Mouse (Mus musculus): Measurements from ENCODE around the gene Nav2. TPM values are rescaled to one million over a fixed set of nuclear protein-coding genes. Genes with fewer than 3 reads are reported as not detected.
A peak's percentile ranks its signal among the peaks of the same experiment; 100 is the strongest.

Gene Nav2
- total RNA-seq, 2 experiments from 2014 or later = 60.0 to 64.1 TPM

DNA sequence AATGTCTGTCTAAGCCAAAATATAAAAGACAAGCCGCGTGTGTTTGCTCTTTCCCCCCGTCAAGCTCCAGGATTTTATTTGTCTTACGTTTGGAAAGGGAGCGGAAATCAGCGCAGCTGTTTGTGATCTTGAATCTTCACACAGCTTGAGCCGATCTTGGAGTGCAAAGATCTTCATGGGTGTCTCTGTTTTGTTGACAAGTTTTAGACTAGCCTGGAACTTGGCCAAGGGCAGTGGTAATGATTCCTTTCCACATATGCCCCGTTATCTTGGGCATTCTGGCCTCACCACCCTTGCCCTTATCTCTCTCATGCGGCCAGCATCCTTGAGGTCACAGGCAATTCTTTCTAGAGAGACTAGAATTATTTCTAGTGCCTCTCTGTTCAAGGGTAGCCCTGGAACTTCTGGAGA is 326.8 kb downstream of the Nav2 start:
- DNase-seq = no peak
- intact Hi-C loops (cut with DNase I) = no loop called here

DNA sequence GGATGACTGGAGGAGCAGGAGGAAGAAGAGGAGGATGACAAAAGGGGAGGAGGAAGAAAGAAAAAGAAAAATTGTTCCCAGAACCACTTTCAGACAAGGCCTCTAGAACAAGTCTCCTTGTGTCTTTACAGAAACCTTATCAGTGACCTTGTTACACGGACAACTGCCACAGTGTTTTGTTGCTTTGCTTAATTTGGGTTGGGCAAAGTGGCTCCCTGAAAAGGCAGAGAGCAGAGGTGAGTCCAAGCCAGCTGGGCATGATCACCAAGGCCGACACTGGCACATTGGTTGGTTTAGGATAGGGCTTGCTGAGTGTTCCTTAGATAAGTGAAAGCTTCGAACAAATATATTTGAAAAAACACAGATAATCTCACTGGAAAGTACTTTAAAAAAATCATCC is 327.3 kb downstream of the Nav2 start:
- no peak for DNase-seq
- intact Hi-C loops (cut with DNase I) = no loop called here

DNA sequence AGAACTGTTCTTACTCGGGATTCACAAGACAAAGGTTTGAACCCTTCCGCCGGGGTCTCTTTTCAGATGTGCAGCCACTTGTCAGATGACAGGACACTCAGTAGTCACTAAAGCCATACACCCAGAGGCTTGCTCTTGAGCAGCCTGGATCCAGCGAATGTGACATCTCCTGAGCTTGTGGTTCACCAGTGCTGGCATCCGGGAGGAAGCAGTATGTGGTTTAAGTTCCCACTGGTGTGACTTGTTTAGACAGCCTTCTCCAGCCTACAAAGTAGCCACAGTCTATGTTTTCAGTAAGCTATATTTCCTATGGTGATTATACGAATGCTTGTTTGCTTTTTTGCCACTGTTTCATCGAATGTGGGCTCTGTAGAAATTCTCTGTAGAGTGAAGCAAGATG is 331.9 kb downstream of the Nav2 start:
- intact Hi-C loops (cut with DNase I) = no loop called here
- DNase-seq = no peak

DNA sequence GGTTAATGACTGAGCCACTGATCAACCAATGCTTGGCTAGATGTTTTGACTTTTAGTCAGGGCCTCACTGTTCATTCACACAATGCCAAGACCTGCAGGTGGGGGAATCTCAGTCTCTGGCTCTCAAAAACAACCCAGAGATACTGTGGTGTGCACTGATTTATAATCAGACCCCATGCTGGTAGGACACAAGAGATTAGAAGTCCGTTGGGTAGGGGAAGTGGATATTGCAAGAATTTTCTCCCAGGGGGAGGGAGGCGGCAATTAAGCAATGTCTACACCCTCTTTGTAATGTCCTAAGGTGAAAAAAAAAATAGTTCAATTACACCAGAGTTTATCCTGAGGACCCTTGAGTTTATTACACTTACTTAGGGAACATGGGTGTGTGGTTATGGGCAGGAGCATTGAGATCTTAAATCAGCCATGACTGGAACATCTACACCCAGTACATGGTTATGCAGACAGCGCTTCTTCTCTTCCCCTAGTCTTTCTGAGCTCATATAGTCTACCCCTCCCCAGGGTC is 332.8 kb downstream of the Nav2 start:
- intact Hi-C loops (cut with DNase I) = no loop called here
- DNase-seq = no peak

DNA sequence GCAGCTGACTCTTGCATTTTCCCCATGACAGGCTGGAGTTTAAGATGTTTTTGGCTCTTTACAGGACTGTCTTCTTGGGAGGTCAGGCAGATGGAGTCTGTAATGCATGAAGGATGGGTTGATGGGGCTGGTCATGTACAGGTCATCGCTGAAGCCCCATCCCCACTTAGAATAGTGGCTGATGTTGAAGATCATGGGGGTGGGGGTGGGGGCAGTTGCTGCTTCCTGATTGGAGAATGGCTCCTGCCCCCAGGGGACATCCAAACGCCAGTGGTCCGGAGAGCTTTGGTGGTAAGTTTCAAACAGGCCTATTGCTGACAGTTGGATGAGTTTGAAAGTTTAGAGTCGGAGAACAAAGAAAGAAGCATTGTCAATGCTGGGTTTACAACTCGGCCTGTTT is 333.7 kb downstream of the Nav2 start:
- no peak for DNase-seq
- intact Hi-C loops (cut with DNase I) = no loop called here

DNA sequence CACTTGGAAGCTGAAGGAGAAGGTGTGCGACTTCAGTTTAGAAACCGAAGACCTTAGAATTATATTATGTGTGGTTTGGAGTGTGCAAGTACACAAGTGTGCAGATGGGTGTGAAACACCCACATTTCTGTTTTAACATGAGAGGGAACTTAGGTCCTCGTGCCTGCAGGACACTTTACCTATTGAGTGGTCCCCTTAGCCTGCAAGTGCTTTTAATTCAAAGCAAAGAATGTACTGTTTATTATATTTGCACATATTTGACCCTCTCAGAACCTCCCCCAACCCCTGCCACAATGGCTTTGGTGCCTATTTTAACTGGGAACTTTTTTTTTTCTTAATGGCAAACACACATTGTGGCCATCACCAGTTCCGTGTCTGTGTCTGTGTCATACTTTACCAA is 334.6 kb downstream of the Nav2 start:
- no peak for DNase-seq
- intact Hi-C loops (cut with DNase I) = no loop called here

DNA sequence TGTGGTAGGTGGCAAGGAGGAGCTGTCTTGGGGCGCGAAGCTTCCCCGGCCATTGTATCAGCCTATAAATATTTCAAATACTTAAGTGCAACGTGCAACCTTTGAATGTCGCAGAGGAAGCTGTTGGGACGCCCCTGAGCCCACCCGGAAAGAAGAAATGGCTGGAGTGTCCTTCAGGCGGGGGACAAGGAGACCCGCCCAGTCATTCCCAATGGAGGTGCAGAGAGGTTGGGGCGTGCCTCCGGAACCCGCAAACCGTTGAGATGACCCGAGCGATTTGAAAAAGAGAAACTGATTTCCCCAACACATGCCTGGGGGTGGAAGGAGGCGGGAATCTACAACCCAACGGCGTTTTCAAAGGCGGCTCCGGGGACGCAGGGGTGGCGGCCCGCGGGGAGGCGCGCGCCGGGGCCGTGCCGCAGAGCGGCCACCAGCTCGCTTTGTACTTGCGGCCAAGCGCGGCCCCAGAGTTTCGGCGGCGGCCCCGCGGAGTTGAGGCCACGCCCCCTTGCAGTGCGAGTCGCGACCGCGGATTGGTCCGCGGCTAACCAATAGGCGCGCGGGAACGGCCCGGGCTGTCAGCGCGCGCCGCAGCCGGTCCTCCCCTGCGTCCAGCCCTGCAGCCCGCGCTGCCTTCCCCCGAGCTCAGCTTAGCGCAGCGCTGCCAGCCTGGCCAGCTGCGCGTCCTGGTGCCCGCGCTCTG is 337.2 kb downstream of the Nav2 start:
- DNase-seq = peak; percentile 96
- intact Hi-C loops (cut with DNase I) = loop anchor here (2.0 to 5.0 kb wide), 3 partner anchors 39 to 98 kb away; no protein-coding TSS in a partner anchor

DNA sequence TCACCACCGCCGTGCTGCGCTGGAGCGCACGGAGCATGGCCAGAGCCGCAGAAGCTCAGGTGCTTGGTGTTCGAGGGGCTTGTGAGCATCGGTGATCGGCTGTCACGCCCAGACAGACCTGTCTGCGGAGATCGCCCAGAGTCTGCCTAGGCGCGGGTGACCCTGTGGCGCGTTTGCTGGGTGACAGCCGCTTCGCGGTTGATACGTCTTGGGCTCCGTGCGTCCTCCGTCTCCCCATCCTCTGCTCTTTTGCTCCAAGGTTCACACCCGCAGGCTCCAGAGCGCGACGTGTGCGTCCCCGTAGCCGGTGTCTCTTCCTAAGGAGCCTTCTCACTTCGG is 337.7 kb downstream of the Nav2 start:
- intact Hi-C loops (cut with DNase I) = loop anchor here (2.0 to 5.0 kb wide), 3 partner anchors 39 to 99 kb away; no protein-coding TSS in a partner anchor
- no peak for DNase-seq

DNA sequence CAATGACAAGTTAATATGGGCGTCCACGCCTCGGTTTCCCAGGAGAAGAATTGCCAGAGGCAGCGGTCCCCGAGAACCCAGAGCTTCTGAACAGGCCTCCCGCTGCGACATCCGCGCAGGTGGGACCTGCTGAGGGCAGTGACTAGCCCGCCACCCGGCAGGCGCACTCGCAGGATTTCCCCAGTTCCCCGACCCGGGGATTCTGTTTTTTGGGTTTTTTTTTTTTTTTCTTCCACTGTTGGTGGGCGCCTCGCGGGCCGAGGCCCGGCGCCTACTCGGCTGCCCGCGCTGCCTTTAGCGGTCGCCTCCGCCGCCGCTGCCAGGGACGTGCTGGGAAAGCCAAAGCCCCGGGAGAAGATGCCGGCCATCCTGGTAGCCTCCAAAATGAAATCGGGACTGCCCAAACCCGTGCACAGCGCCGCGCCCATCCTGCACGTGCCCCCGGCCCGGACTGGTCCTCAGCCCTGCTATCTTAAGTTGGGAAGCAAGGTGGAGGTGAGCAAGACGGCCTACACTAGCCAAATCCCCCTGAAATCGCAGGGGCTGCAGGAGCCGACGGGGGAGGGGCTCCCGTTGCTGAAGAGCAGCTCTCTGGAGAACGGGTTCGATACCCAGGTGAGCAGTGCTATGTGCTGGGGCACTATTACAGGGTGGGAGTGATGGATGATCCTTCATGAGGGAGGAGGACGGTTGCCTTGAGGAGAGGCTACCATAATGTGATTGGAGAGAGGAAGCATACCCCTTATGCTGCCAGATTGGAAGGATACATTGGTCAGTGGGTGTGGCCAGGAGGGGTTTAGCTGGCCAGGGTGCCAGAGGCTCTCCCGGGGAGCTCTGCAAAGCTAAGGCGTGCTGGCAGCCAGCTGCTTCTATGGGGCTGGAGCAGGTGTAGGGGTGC is 338.3 kb downstream of the Nav2 start:
- intact Hi-C loops (cut with DNase I) = loop anchor here (2.0 to 5.0 kb wide), 3 partner anchors 40 to 100 kb away; no protein-coding TSS in a partner anchor
- DNase-seq = no peak

DNA sequence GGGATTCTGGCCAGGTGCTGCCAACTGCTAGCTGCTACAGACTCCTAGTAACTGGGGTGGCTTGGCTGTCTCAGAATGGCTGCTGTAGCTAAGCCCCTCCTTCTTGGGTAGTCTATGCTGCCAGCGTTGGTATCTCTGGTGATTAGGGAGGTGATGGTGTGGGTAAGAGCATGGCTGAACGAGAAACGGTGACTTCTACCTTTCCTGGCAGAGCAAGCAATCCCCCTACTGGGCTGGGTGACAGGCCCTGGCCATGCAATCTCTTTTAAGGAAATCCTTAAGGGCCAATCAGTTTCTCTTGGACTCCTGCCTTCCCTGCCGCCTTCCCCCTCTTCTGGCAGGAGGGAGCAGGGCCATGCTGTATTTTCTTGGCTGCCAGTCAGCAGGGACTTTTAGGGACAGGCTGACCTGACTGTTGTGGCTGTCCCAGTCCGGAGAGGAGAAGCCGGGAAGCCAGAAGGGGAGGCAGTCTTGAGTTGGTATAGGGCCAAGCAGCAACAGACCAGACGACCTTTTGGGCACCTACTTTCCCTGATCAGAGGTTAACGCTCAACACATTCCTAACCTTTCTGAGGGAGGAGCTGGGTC is 339.3 kb downstream of the Nav2 start:
- intact Hi-C loops (cut with DNase I) = loop anchor here (2.0 to 5.0 kb wide), 4 partner anchors 21 to 101 kb away; no protein-coding TSS in a partner anchor
- DNase-seq = peak; percentile 71 to 84

DNA sequence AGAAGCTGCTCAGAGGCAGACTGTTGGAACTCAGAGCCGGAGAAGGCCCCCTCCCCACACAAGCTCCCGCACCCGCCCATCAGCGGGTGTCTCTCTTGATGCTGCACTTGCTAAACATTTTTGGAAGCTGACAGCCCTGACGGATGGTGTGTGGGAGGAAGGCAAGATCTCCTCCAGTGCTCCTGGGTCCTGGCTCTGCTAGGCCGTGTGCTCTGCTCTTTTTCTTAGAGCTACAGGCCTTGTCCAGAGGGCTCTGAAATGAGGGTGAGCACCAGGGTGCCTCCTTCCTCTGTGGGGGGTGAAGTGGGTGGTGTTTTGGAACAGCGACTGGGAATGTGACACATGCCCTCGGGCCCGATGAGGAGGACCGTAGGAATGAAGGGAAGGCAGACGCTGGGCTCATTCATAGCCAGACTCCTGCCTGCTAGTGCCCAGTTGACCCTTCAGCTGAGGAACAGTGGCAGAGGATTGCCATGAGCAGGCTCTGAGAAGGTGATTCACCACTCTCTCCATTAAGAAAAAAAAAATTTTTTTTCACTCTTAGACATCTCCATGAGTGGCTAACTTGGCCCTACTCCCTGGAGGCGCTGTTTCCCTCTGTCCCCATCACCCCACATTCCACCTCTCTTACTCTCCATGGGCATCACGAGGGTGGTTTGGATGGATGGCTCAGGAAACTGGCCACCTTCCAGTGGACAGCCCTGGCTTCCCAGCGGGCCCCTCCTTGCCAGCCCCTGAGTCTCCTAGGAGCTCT is 340.0 kb downstream of the Nav2 start:
- DNase-seq = peak; percentile 39 to 66
- intact Hi-C loops (cut with DNase I) = loop anchor here (2.0 to 5.0 kb wide), 3 partner anchors 20 to 101 kb away; no protein-coding TSS in a partner anchor

DNA sequence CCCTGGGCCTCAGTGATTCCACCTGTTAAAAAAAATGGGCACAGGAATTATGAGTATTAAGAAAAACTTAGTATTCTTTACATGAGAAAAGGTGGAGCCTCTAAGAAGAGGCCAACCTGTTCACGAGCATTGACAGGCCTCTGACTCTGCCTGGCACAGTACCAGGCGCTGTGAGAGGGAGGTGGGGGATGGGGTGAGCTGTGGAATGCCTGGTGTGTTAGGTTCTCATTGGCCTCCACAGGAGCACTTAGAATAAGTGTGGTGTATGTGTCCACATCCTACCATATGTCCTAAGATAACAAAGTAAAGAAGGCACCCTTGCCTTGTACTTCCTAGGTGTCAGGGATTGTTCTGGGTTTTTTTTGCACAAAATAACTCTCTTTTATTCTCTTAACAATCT is 340.9 kb downstream of the Nav2 start:
- no peak for DNase-seq

DNA sequence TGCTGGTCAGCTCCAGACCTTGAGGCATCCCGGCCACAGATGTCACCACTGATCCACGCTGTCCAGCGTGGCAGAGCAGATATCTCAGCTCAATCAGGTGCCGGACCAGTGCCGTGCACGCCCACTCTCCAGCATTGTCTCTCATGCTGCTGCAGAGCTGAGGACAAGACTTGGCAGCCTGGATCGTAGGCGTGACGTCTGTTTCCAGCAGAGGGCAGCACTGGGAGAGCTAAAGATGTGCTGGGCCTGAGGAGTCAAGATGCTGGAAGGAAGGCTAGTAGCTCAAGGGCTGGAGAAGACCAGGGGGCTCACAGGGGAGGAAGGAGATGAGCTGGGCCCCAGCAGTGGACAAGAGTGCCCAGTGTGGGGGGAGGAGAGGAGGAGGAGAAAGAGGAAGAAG is 341.5 kb downstream of the Nav2 start:
- peak; percentile 82 to 90 for DNase-seq
- intact Hi-C loops (cut with DNase I) = loop anchor here (2.0 to 5.0 kb wide), 4 partner anchors 19 to 117 kb away; no protein-coding TSS in a partner anchor

More for the DNA sequence above, 340.9 kb downstream of the Nav2 start:
- intact Hi-C loops (cut with DNase I) = loop anchor here (2.0 to 5.0 kb wide), 3 partner anchors 19 to 102 kb away; no protein-coding TSS in a partner anchor

DNA sequence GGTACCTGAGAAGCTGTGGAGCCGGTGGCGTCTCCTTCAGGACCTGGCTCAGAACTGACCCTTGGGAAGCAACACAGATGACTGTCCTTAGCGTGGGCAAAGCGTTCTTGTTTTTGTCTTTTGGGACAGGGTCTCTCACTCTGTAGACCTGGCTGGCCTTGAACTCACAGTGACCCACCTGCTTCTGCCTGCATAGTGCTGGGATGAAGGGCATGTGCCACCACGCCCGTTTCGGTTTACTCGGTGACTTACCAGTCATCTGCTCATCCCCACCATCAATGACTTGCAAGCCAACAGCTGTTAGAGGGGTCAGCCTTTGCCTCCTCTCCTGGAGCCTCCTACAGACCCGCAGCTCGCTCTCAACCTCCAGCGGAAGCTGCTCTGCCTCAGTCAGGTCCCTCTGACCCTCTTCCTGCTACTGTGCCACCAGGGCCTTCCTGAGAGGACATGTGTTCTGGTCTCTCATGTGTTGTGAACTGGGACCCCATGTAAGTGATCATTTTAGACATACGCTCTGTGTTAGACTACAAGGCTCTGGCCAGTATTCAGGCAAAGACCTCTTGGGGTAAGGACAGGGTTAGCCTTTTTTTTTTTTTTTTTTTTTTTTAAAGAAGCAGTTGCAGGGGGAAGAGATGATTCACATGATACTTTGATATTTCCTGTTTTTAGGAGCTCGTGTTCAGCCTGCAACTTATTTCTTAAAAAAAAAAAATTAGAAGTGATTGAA is 342.2 kb downstream of the Nav2 start:
- no peak for DNase-seq
- intact Hi-C loops (cut with DNase I) = loop anchor here (2.0 kb wide), 1 partner anchor 118 kb away; no protein-coding TSS in a partner anchor

DNA sequence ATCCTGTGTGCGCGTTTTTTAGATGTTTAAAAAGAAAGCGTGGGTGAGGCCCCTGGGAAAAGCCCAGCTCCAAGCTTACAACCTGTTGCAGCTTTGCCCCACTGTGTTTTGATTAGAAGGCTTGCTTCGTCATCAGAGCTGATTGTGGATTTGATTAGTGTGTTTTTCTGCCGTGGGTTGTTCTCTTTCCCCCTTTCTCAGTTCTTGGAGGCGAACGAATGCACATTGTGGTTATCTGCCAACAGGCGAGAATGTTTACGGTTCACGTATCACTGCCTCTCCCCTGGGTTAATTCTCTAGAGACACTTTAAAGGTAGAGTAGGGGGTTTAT is 342.8 kb downstream of the Nav2 start:
- no peak for DNase-seq
- intact Hi-C loops (cut with DNase I) = loop anchor here (2.0 kb wide), 1 partner anchor 118 kb away; no protein-coding TSS in a partner anchor

DNA sequence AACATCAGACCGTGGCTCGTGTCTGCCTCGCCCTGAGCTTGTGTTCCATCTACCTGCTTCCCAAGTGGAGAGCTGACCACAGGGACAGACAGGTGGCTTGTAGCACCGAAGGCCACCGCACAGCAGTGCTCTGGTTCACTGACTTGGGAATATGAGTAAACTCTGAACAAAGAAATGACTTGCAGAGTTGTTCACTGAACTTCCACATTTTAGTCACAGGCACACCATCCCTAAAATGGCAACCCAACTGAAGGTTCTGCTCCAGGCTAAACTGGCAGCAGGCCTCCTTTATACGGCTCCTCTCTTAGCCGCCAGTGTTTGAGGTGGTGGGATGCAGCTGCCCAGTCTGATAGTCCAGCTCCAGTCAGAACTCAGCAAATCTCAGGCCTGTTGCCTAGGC is 343.9 kb downstream of the Nav2 start:
- intact Hi-C loops (cut with DNase I) = no loop called here
- DNase-seq = no peak

DNA sequence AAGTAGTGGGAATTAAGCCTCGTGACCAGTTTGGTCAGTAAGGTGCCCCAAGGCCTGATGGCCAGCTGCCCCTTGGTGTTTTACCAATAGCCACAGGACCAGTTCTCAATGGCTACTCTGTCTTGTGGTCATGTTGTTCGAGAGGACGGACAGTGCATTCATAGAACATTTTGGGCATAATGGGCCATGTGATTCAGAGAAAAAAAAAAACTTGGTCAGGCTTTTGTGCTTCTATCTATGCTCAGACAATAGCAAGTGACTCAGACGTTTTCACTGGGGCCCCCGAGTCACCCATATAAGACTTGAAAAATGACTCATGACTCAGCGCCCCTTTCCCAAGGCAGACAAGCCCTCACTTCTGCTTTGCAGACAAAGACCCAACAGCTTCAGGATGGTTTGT is 344.4 kb downstream of the Nav2 start:
- intact Hi-C loops (cut with DNase I) = no loop called here
- no peak for DNase-seq

DNA sequence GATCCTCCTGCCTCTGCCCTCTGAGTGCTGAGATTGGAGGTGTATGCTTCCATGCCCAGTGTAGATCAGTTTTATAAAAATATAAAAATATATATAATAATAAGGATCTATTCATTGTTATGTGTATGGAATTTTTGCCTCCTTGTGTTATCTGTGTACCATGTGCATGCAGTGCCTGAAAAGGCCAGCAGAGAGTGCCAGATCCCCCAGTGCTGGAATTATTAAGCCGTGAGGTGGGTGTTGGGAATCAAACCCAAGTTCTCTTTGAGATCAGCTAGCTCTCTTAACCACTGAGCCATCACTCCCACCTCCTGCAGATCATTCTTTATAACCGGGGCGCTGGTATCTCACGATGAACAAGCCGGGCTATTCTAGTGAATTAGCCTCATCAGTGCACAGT is 346.5 kb downstream of the Nav2 start:
- no peak for DNase-seq
- intact Hi-C loops (cut with DNase I) = no loop called here

DNA sequence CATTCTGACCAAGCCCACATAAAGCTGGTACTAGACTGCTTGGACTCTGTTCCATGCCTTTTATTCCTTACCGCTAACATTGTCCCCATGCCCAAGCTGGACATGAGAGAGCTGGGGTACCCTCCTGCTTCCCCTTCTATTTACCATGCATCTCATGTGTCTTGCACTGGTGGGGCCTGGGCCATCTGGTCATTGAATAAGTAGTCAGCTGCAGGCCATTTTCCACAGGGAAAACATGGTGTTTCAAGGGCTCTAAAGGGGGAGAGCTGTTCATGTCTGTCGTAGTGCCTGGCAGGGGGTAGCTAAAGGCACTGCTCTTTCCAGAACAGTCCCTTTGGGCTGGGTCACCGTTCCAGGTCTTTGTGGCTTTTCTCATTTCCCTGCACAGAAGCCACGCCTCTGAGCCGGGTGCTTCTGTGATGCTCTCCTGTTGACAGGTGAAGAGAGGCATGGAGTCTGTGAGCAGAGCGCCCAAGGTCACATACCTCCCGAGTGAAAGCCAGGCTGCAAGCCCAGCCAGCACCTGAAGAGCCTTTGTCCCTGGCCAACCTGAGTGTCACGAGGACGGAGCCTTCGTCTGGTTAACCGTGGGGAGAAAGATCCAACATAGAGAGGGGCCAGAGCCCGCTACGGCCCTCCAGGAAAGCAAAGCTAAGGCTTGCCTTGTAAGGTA is 348.9 kb downstream of the Nav2 start:
- intact Hi-C loops (cut with DNase I) = loop anchor here (2.0 kb wide), 1 partner anchor 15 kb away; no protein-coding TSS in a partner anchor

More for the DNA sequence above, 348.9 kb downstream of the Nav2 start:
- DNase-seq = no peak
